Mouse (Mus musculus): ENCODE measurements around the gene Golt1b. TPM values are rescaled to one million over a fixed set of nuclear protein-coding genes. Genes with fewer than 3 reads are reported as not detected.
A peak's percentile ranks its signal among the peaks of the same experiment; 100 is the strongest.

The Golt1b gene
- polyA plus RNA-seq, 1 experiment from 2014 or later = 56.6 TPM

DNA sequence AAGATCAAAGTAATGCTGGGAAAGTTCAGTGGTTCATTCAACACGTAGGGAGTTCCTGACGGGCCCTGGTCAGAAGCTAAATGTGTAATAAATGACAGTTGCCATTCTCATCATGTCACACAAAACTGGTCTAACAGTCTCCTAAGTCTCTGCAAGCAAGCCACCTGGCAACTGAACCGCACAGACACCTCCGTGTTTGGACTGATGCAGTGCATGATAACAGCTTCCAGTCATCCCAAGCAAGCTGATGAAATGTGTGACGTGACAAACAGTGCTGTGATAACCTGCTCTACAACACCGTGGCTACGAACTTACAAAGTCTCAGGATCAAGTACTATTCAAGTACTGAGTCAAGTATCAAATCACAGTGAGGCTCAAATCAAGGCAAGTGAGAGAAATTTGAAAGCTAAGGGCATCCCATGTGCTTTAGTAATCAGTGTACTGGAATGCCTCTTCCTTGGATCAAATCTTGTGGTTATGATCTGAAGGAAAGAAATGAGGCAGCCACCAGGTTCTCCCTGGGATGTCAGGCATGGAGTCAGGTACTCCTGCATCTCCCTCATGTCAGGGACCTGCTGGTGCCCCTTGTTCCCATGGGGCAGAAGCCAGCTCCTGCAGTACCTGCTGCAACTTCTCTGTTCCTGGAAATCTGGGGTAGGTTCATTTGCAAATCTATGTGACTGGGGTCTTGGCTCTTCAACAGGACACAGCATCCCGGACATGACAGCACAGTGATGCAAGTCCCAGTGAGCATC is 8.3 kb upstream of the Golt1b start:
- no peaks in the 10 kb centered on the region for H3K27me3 ChIP-seq (replicated peaks; ENCODE audit: insufficient read depth, low read length)
- H3K9ac ChIP-seq (replicated peaks; ENCODE audit: low read depth) = no peak overlapping the region
- H3K4me3 ChIP-seq (ENCODE audit: low read depth, low read length) = no peak overlapping the region
- H3K4me1 ChIP-seq (ENCODE audit: insufficient read depth, low read depth, low read length) = no peaks in the 10 kb centered on the region
- no peak for ATAC-seq
- DNase-seq (ENCODE audit: low spot score) = no peak
- peaks cover 11% of the 10 kb centered on the region for H3K36me3 ChIP-seq (ENCODE audit: insufficient read depth, low read length)
- 77% methylated on average over 8 of the region's 8 CpGs for WGBS
- no peaks in the 10 kb centered on the region for H3K9me3 ChIP-seq (ENCODE audit: low read length)
- H3K27ac ChIP-seq (ENCODE audit: low read length) = no peak overlapping the region
- TF ChIP-seq EP300 (IDR thresholded peaks at IDR 0.05) (no peak), CTCF (IDR thresholded peaks at IDR 0.05) (no peak)
- H3K4me2 ChIP-seq (replicated peaks; ENCODE audit: low read depth, low read length) = no peak overlapping the region

GRCm38 (mm10) chr6:142379961-142380360 is 7.1 kb upstream of the Golt1b start:
- no peak overlapping the region for H3K9ac ChIP-seq (replicated peaks; ENCODE audit: low read depth)
- no peak for ATAC-seq
- no peak for TF ChIP-seq CTCF (IDR thresholded peaks at IDR 0.05)
- TF ChIP-seq EP300 (IDR thresholded peaks at IDR 0.05) = no peak
- H3K4me3 ChIP-seq (ENCODE audit: low read depth, low read length) = no peak overlapping the region
- peaks cover 11% of the 10 kb centered on the region for H3K36me3 ChIP-seq (ENCODE audit: insufficient read depth, low read length)
- WGBS = 76% methylated on average over 6 of the region's 6 CpGs
- no peaks in the 10 kb centered on the region for H3K9me3 ChIP-seq (ENCODE audit: low read length)
- no peaks in the 10 kb centered on the region for H3K4me1 ChIP-seq (ENCODE audit: insufficient read depth, low read depth, low read length)
- H3K27ac ChIP-seq (ENCODE audit: low read length) = no peak overlapping the region
- no peak overlapping the region for H3K4me2 ChIP-seq (replicated peaks; ENCODE audit: low read depth, low read length)
- H3K27me3 ChIP-seq (replicated peaks; ENCODE audit: insufficient read depth, low read length) = no peaks in the 10 kb centered on the region
- DNase-seq (ENCODE audit: low spot score) = no peak

DNA sequence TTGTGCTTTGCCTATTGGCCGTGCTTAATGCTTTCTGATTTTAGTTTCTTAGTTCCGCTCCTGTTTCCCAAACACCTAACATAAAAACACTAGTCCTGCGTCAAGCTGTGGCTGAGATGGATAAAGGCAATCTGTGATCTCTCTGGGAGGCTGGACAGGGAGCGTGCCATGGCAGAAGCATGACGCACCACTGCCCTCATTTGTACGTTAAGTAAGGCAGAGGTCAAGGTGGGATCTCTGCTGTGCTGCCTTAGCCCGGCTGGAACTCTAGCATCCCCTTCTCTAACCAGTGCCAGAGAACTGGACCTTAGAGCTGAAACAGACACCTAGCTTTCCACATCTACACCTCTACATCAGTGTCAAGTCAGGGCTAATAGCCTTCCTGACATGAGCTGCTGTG is 5.4 kb upstream of the Golt1b start:
- 93% methylated on average over 7 of the region's 7 CpGs for WGBS

GRCm38 (mm10) chr6:142384521-142384920 is 2.5 kb upstream of the Golt1b start:
- Histone ChIP-seq H3K27ac (ENCODE audit: low read length) (no peak overlapping the region), H3K4me1 (ENCODE audit: insufficient read depth, low read depth, low read length) (peaks cover 3% of the 10 kb centered on the region; the same call in 1 of the 2 replicates), H3K9ac (replicated peaks; ENCODE audit: low read depth) (no peak overlapping the region), H3K27me3 (replicated peaks; ENCODE audit: insufficient read depth, low read length) (no peaks in the 10 kb centered on the region), H3K36me3 (ENCODE audit: insufficient read depth, low read length) (no peaks in the 10 kb centered on the region), H3K4me2 (replicated peaks; ENCODE audit: low read depth, low read length) (no peak overlapping the region), H3K9me3 (ENCODE audit: low read length) (no peaks in the 10 kb centered on the region), H3K4me3 (ENCODE audit: low read depth, low read length) (no peak overlapping the region)
- TF ChIP-seq EP300 (IDR thresholded peaks at IDR 0.05) (no peak), CTCF (IDR thresholded peaks at IDR 0.05) (no peak)
- WGBS = 91% methylated on average over 9 of the region's 9 CpGs
- DNase-seq (ENCODE audit: low spot score) = no peak
- no peak for ATAC-seq

More for the DNA sequence above, 5.4 kb upstream of the Golt1b start:
- no peak overlapping the region for H3K9ac ChIP-seq (replicated peaks; ENCODE audit: low read depth)
- H3K27ac ChIP-seq (ENCODE audit: low read length) = no peak overlapping the region
- H3K4me3 ChIP-seq (ENCODE audit: low read depth, low read length) = no peak overlapping the region
- ATAC-seq (no peak), DNase-seq (ENCODE audit: low spot score) (no peak)
- no peaks in the 10 kb centered on the region for H3K27me3 ChIP-seq (replicated peaks; ENCODE audit: insufficient read depth, low read length)
- H3K36me3 ChIP-seq (ENCODE audit: insufficient read depth, low read length) = peaks cover 4% of the 10 kb centered on the region; the same call in 1 of the 2 replicates
- no peaks in the 10 kb centered on the region; the same call in 1 of the 2 replicates for H3K4me1 ChIP-seq (ENCODE audit: insufficient read depth, low read depth, low read length)
- H3K9me3 ChIP-seq (ENCODE audit: low read length) = no peaks in the 10 kb centered on the region
- H3K4me2 ChIP-seq (replicated peaks; ENCODE audit: low read depth, low read length) = no peak overlapping the region
- TF ChIP-seq CTCF (IDR thresholded peaks at IDR 0.05) (no peak), EP300 (IDR thresholded peaks at IDR 0.05) (no peak)

GRCm38 (mm10) chr6:142386285-142387010 is 573 bp upstream of the Golt1b start:
- no peak for TF ChIP-seq CTCF (IDR thresholded peaks at IDR 0.05)
- no peak for TF ChIP-seq EP300 (IDR thresholded peaks at IDR 0.05)
- H3K4me2 ChIP-seq (replicated peaks; ENCODE audit: low read depth, low read length) = peak overlapping the region; percentile 96
- ATAC-seq = no peak; the same call in 1 of the 2 replicates

DNA sequence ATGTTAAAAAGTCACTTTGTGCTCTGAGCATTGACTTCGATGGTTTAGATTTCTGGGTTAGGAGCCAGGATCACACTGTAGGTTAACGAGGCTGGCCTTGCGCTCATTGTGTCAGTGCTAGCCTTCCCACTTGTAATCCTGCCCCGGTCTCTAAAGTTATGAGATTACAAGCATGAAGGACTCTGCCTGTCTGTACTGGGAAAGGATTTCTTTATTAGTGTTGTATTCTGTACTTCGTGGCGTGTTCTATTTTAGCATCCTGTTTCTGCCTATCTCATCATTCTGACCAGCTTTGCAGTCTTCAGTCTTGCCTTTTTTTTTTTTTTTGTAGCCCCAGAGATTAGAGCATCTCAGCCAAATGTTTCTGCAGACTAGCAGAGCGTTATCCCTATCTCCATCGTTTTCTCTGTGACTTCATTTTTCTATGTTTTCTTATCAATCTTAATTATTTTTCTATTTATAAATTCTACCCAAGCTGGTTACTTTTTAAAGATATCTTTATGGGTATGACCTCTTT is 792 bp downstream of the Golt1b start:
- Histone ChIP-seq H3K4me1 (ENCODE audit: insufficient read depth, low read depth, low read length) (peaks cover 3% of the 10 kb centered on the region; the same call in 1 of the 2 replicates), H3K4me2 (replicated peaks; ENCODE audit: low read depth, low read length) (peak overlapping the region; percentile 96), H3K9me3 (ENCODE audit: low read length) (no peaks in the 10 kb centered on the region), H3K36me3 (ENCODE audit: insufficient read depth, low read length) (no peaks in the 10 kb centered on the region), H3K27ac (ENCODE audit: low read length) (no peak overlapping the region), H3K4me3 (ENCODE audit: low read depth, low read length) (peak overlapping the region; percentile 91), H3K27me3 (replicated peaks; ENCODE audit: insufficient read depth, low read length) (no peaks in the 10 kb centered on the region), H3K9ac (replicated peaks; ENCODE audit: low read depth) (peak overlapping the region; percentile 89)
- DNase-seq (ENCODE audit: low spot score) = no peak
- ATAC-seq = no peak
- WGBS = 13% methylated on average over 8 of the region's 8 CpGs
- TF ChIP-seq EP300 (IDR thresholded peaks at IDR 0.05) (no peak), CTCF (IDR thresholded peaks at IDR 0.05) (no peak)

More at GRCm38 (mm10) chr6:142386285-142387010, 573 bp upstream of the Golt1b start:
- H3K27ac ChIP-seq (ENCODE audit: low read length) = no peak overlapping the region
- no peaks in the 10 kb centered on the region for H3K27me3 ChIP-seq (replicated peaks; ENCODE audit: insufficient read depth, low read length)
- H3K4me1 ChIP-seq (ENCODE audit: insufficient read depth, low read depth, low read length) = peaks cover 3% of the 10 kb centered on the region; the same call in 1 of the 2 replicates
- peak overlapping the region; percentile 91 for H3K4me3 ChIP-seq (ENCODE audit: low read depth, low read length)
- H3K36me3 ChIP-seq (ENCODE audit: insufficient read depth, low read length) = no peaks in the 10 kb centered on the region
- H3K9me3 ChIP-seq (ENCODE audit: low read length) = no peaks in the 10 kb centered on the region
- H3K9ac ChIP-seq (replicated peaks; ENCODE audit: low read depth) = peak overlapping the region; percentile 52
- 2% methylated on average over 31 of the region's 31 CpGs for WGBS
- no peak for DNase-seq (ENCODE audit: low spot score)
